ENCODE assay signal across 9 mouse cellular contexts in the genomic region with DNA sequence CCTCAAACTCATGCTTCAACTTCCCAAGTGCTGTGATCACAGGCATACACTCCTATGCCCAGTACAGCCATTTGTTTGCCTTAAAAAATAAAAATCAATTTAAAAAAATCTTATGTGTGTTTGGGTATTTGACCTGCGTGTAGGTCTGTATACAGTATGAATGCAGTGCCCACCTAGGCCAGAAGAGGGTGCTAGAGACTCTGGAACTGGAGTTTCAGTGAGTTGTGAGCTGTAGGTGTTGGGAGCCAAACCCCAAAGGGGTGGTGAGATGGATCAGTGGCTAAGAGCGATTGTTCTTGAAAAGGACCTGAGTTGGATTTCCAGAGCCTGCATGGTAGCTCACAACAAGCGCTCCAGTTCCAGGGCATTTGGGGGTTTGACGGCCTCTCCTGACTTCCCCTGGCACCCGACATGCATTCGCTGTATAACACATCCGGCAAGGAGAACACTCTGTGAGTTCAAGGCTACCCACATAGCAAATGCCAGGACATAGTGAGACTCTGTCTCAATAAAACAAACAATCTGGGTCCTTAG. TPM values are rescaled to one million over a fixed set of nuclear protein-coding genes. Genes with fewer than 3 reads are reported as not detected.
A peak's percentile ranks its signal among the peaks of the same experiment; 100 is the strongest.
DNase-seq lines count a peak whose midpoint lies in the region; ATAC-seq lines count a peak whose summit lies in the region.
"Had no signal": no experiment of that assay in that cellular context is flagged by ENCODE, and none has a peak within 500 bp of the region (broad histone marks: within the 10 kb centered on the region; RNA-seq: fewer than 3 reads in every experiment).

No protein-coding gene starts in this region.

- peak; percentile 81 for DNase-seq in hindbrain, embryonic 10.5 days (ENCODE audit: low spot score)
- peak; percentile 91 for DNase-seq in R1 (ENCODE audit: low read depth, low spot score)
- peak; percentile 90 to 94 for DNase-seq in cerebellum, postnatal 10 days
- peak; percentile 29 for DNase-seq in gastrocnemius, postnatal 25 days
- peak; percentile 20 to 80 for DNase-seq in layer of hippocampus, adult 18-20 months (ENCODE audit: low spot score in 2 of 2)
- peak; percentile 91 for DNase-seq in splenic B cell, adult 2 months (ENCODE audit: low read depth, low spot score)

- ATAC-seq in hindbrain, embryonic 13.5 days (ENCODE audit: low FRiP score), result no peak
- peak; percentile 85 for ATAC-seq in megakaryocyte progenitor cell, adult 5-6 weeks (replicated peaks; ENCODE audit: poor library complexity)

- peaks cover 11% of the 10 kb centered on the region for H3K36me3 ChIP-seq in hindbrain, embryonic 10.5 days
- peaks cover 4% of the 10 kb centered on the region; the same call in 1 of the 2 replicates for H3K36me3 ChIP-seq in hindbrain, embryonic 13.5 days
- no peaks in the 10 kb centered on the region for H3K36me3 ChIP-seq in splenic B cell, adult 2 months (ENCODE audit: control insufficient read depth, insufficient read depth, low read length, poor library complexity, severe bottlenecking)

- no peak overlapping the region for H3K27ac ChIP-seq in hindbrain, embryonic 10.5 days
- no peak overlapping the region for H3K27ac ChIP-seq in hindbrain, embryonic 13.5 days

- WGBS in hindbrain, embryonic 10.5 days, result 55% methylated on average over 7 of the region's 7 CpGs
- 49% methylated on average over 7 of the region's 7 CpGs for WGBS in hindbrain, embryonic 13.5 days

- no peak overlapping the region for H3K4me2 ChIP-seq in hindbrain, embryonic 13.5 days

- no peaks in the 10 kb centered on the region for H3K27me3 ChIP-seq in hindbrain, embryonic 10.5 days (ENCODE audit: insufficient read depth, poor library complexity, severe bottlenecking)
- no peaks in the 10 kb centered on the region; the same call in 1 of the 2 replicates for H3K27me3 ChIP-seq in hindbrain, embryonic 13.5 days
- H3K27me3 ChIP-seq in splenic B cell, adult 2 months (ENCODE audit: control insufficient read depth, insufficient read depth, low read length, poor library complexity, severe bottlenecking), result no peaks in the 10 kb centered on the region

- no peak overlapping the region for H3K9ac ChIP-seq in hindbrain, embryonic 13.5 days

- H3K4me3 ChIP-seq in hindbrain, embryonic 10.5 days, result no peak overlapping the region
- H3K4me3 ChIP-seq in hindbrain, embryonic 13.5 days, result no peak overlapping the region

- peaks cover 16% of the 10 kb centered on the region for H3K4me1 ChIP-seq in hindbrain, embryonic 10.5 days (replicated peaks)
- H3K4me1 ChIP-seq in hindbrain, embryonic 13.5 days (replicated peaks), result peaks cover 16% of the 10 kb centered on the region

- H3K9me3 ChIP-seq in hindbrain, embryonic 10.5 days, result no peaks in the 10 kb centered on the region
- no peaks in the 10 kb centered on the region for H3K9me3 ChIP-seq in hindbrain, embryonic 13.5 days
- H3K9me3 ChIP-seq: megakaryocyte, embryonic 14.5 days had no signal

RNA-seq across cellular contexts. Expression of a gene that starts 1.2 kb away (rescaled TPM):
- polyA plus RNA-seq in hindbrain, embryonic 10.5 days (2016; fragmentation: Nextera tagmentation; extraction: Ambion mirVana), result 86.5 and 87.9 TPM in 2 replicates
- 92.9 and 96.9 TPM in 2 replicates for polyA plus RNA-seq in hindbrain, embryonic 13.5 days (2015; fragmentation: Nextera tagmentation; extraction: Ambion mirVana)
- 10 to 100 TPM; 27.6 to 29.8 TPM for total RNA-seq in gastrocnemius, postnatal 25 days (2021)
- total RNA-seq in layer of hippocampus, adult 18-20 months (2021), result 10 to 100 TPM; 40.7 to 47.7 TPM
- total RNA-seq in megakaryocyte progenitor cell, adult 5-6 weeks (2015), result 76.3 and 85.0 TPM in 2 replicates
- total RNA-seq in megakaryocyte progenitor cell, adult 5-6 weeks (2017), result 21.7 and 28.0 TPM in 2 replicates

RNA-seq across cellular contexts. Expression of a gene that starts 5.7 kb away (rescaled TPM):
- polyA plus RNA-seq in hindbrain, embryonic 10.5 days (2016; fragmentation: Nextera tagmentation; extraction: Ambion mirVana), result not detected in 2 replicates
- polyA plus RNA-seq in hindbrain, embryonic 13.5 days (2015; fragmentation: Nextera tagmentation; extraction: Ambion mirVana), result not detected in 2 replicates
- total RNA-seq in gastrocnemius, postnatal 25 days (2021), result 10 to 100 TPM in 1 of 2 experiments, 1 to 10 TPM in 1; 1.1 to 67.8 TPM
- total RNA-seq in layer of hippocampus, adult 18-20 months (2021), result not detected
- not detected in 2 replicates for total RNA-seq in megakaryocyte progenitor cell, adult 5-6 weeks (2015)
- not detected in 2 replicates for total RNA-seq in megakaryocyte progenitor cell, adult 5-6 weeks (2017)

RNA-seq across cellular contexts. Expression of a gene that starts 17.1 kb away (rescaled TPM):
- 1.7 and 2.2 TPM in 2 replicates for polyA plus RNA-seq in hindbrain, embryonic 10.5 days (2016; fragmentation: Nextera tagmentation; extraction: Ambion mirVana)
- polyA plus RNA-seq in hindbrain, embryonic 13.5 days (2015; fragmentation: Nextera tagmentation; extraction: Ambion mirVana), result 0.09 and 0.17 TPM in 2 replicates
- under 1 TPM in 1 of 2 experiments, not detected in 1; 0.16 TPM for total RNA-seq in gastrocnemius, postnatal 25 days (2021)
- total RNA-seq in layer of hippocampus, adult 18-20 months (2021), result under 1 TPM in 1 of 2 experiments, not detected in 1; 0.18 TPM
- 0.44 and 1.2 TPM in 2 replicates for total RNA-seq in megakaryocyte progenitor cell, adult 5-6 weeks (2015)
- 0.21 and 0.34 TPM in 2 replicates for total RNA-seq in megakaryocyte progenitor cell, adult 5-6 weeks (2017)

RNA-seq across cellular contexts. Expression of a gene that starts 22.1 kb away (rescaled TPM):
- 34.9 and 36.3 TPM in 2 replicates for polyA plus RNA-seq in hindbrain, embryonic 10.5 days (2016; fragmentation: Nextera tagmentation; extraction: Ambion mirVana)
- polyA plus RNA-seq in hindbrain, embryonic 13.5 days (2015; fragmentation: Nextera tagmentation; extraction: Ambion mirVana), result 17.5 and 19.5 TPM in 2 replicates
- 1 to 10 TPM; 8.0 to 9.7 TPM for total RNA-seq in gastrocnemius, postnatal 25 days (2021)
- total RNA-seq in layer of hippocampus, adult 18-20 months (2021), result 10 to 100 TPM; 28.6 to 30.3 TPM
- 3.5 and 5.7 TPM in 2 replicates for total RNA-seq in megakaryocyte progenitor cell, adult 5-6 weeks (2015)
- total RNA-seq in megakaryocyte progenitor cell, adult 5-6 weeks (2017), result 9.2 and 11.8 TPM in 2 replicates

RNA-seq across cellular contexts. Expression of a gene that starts 30.0 kb away (rescaled TPM):
- polyA plus RNA-seq in hindbrain, embryonic 10.5 days (2016; fragmentation: Nextera tagmentation; extraction: Ambion mirVana), result 6.0 and 6.7 TPM in 2 replicates
- polyA plus RNA-seq in hindbrain, embryonic 13.5 days (2015; fragmentation: Nextera tagmentation; extraction: Ambion mirVana), result 2.0 and 2.4 TPM in 2 replicates
- total RNA-seq in gastrocnemius, postnatal 25 days (2021), result 1 to 10 TPM; 6.0 to 8.0 TPM
- total RNA-seq in layer of hippocampus, adult 18-20 months (2021), result 1 to 10 TPM; 4.1 to 4.2 TPM
- total RNA-seq in megakaryocyte progenitor cell, adult 5-6 weeks (2015), result not detected in 2 replicates
- total RNA-seq in megakaryocyte progenitor cell, adult 5-6 weeks (2017), result not detected in 2 replicates

Comparison
In these comparisons a context has a peak if more than half of its experiments do, and no peak if none do; other contexts are left out.
1. DNase-seq: peak in every context shown above with its lines; median percentile 92 in cerebellum, postnatal 10 days; 91 in R1; 91 in splenic B cell, adult 2 months; 81 in hindbrain, embryonic 10.5 days; 50 in layer of hippocampus, adult 18-20 months; 29 in gastrocnemius, postnatal 25 days.